Mouse (Mus musculus) CD4-positive, CD25-positive, alpha-beta regulatory T cell, adult 9 weeks (primary cell): ENCODE results near the gene Ctsw. TPM values are rescaled to one million over a fixed set of nuclear protein-coding genes. Genes with fewer than 3 reads are reported as not detected.

Experiments
- polyA plus RNA-seq: library from polyadenylated mRNA; unstranded; fragments of 100-300 nt; shearing (Covaris generic); gene quantifications from one replicate; pipeline ENCODE4 v1.2.1, GENCODE M21; 2017

The Ctsw gene
- polyA plus RNA-seq: 115 TPM

GRCm38 (mm10) chr19:5468374-5468773, at the start of gene Ctsw:
TSS of gene Ctsw (minus strand) at chr19:5468507.

DNA sequence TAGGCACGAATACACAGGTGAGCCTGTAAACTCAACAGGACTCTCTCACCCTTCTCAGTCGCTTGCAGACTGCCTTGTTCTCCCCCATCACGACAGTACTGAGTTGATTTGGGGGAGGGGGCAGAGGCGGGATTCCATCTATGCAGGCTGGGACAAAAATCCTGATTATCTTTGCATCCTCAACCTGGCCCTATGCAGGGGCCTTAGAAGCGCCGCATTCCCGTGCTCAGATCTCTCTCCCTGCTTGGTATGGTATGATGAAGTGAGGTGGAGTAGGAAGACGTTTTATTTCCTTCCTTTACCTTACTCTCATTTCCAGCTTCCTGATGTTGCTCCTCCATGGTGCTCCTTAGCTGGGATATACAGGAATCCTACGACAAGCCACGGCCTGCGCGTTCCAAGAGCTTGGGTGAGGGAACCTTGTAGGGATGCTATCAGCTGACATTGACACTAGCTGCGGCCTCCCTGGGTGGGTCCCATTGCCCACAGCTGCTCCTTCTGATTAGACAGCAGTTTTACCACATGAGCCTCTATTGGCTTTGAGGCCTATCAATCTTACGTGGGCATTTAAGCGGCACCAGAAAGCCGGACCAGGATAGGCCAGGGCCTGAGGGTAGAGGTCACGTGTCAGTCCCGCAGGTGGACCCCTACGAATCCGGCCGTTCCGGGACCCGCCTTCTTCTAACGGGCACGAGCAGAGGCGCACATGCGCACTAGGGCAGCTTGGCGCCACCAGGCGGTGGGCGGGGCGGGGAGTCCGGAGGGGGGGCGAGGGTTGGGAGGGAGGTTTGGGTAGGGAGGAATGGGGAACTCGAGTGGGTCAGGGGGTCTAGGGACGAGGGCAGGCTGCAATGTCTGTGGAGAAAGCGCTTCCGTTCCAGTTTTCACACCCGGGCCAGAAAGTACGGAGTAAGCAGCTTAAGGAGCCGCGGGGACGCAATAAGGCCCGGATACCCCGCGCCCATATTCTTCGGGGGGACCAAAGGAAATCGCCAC, 42.0 kb upstream of the Ctsw start, which contains the start of gene Snx32:
TSS of gene Snx32 (minus strand) at position 508 of the 996 bp plus-strand sequence.

GRCm38 (mm10) chr19:5503687-5504086, 35.4 kb upstream of the Ctsw start, which contains the start of gene 1700020D05Rik:
TSS of gene 1700020D05Rik (minus strand) at chr19:5503787.

DNA sequence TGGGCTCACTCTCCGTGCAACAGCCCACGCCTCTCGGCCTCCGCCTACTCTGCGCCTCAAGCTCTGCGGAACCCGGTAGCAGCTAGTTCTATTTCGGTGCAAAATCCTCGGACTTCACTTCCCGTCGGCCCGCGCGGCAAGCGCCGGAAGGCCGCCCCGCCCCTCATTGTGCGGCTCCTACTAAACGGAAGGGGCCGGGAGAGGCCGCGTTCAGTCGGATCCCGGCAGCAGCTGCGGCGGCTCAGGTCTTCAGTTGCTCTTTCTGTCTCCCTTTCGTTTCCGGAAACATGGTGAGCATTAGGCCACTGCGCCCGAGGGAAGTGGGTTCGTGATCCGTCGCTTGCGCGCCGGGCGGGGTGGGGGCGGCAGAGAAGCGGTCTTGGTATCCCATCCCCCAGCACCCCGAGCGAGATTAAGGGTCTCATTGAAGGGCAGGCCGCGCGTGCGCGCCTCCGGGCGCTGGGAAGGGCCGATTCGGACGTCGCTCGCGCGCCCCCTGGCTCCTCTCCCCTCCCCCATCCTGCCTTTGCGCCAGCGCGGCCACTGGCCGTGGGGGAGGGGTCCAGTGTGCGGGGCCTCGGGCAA, 22.1 kb upstream of the Ctsw start, which contains the start of gene Cfl1:
TSS of gene Cfl1 (plus strand) at position 143 of the 585 bp plus-strand sequence.

DNA sequence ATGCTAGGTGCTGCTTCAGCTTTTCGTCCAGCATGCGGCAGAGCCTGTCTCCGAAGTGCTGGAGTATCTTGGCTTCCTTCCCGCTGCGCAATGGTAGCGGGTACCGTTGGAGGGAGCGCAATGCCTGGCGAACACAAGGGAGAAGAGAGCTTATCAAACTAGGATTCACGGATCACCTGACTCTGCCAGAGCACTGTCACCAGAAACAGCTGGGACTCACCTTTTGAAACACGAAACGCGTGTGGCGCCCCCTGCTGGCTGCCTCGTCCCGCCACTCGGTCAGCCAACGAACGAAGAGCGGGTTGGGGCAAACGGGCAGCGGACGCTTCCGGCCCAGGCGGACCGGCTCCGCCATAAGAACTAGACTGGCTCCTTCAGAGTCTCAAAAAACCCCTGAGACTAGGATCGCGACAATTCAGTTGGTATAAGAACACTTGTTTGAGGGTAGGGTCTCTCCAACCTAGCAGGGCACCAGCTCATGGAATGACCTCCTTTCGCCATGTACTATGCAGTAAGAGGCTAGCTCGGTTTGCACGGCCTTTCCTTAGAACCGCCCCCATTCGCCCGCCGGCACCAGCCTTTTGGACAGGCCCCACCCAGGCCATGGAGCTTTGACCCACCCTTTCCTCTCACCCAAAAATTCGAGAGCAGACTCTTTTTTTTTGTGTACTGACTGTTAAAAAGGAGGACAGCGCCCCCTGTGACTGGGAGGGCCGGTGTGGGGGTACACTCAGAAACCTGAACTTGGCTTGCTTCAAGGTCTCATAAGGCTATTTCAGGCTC, 19.7 kb upstream of the Ctsw start, which contains the start of gene Mus81:
TSS of gene Mus81 (minus strand) at position 635 of the 783 bp plus-strand sequence.

GRCm38 (mm10) chr19:5473720-5474119, 5.4 kb upstream of the Ctsw start, which contains the start of gene Efemp2:
TSS of gene Efemp2 (plus strand) at chr19:5473954.

DNA sequence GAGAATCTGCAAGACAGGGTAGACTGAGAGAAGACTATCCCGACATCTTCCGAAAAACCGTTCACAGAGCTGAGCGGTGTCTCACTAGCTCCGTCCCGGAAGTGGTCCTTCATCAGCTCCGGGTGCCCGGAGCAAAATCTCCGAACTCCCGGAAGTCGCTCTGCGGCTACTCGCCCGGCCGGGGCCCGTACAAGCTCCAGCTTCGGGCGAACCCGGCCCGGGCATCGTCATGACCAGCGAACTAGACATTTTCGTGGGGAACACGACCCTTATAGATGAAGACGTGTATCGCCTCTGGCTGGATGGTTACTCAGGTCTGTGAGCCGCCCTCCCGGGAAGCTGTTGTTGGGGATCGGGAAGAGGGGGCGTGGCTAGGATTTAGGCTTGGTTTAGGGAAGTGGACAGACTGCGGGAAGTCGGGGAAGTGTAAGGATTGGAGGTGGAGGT, 7.8 kb downstream of the Ctsw start, which contains the start of gene Fibp:
TSS of gene Fibp (plus strand) at position 151 of the 447 bp plus-strand sequence.

GRCm38 (mm10) chr19:5457746-5458442, 10.4 kb downstream of the Ctsw start, which contains the start of gene Ccdc85b:
TSS of gene Ccdc85b (minus strand) at chr19:5457894.

DNA sequence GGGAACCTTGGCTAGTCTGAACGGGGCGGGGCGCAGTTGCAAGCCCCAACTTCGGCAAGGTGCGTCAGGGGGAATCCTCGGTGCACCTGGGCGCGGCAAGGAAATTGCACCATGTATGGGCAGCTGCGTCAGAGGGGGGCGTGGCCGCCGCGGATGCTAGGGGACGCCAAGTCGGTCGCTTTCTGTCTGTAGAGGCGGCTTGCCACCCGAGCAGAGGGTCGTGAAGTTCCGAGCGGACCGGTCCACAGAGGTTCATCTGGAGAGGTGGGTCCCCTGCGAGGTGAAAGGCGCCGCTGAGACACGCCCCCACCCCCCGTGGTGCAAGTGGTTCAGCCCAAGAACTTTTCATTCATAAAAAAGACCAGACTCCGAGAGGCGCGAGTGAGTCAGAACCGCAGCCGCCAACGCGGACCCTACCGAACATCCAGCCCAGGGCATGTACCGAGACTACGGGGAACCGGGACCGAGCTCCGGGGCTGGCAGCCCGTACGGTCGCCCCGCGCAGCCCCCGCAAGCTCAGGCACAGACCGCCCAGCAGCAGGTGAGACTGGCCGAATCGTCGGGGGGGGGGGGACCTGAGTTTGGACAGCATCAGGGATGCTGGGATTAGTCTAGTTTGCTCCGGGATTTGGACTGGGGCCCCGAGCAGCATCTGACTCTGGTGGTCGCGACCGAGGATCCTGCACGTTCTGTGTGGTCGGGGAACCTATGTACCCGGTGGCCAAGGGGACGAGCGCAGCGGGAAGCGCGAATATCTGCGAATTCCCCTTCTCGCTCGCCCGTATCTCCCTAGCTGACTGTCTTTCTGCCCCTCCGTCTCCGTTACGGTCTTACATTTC, 20.6 kb downstream of the Ctsw start, which contains the start of gene Fosl1:
TSS of gene Fosl1 (plus strand) at position 33 of the 839 bp plus-strand sequence.

DNA sequence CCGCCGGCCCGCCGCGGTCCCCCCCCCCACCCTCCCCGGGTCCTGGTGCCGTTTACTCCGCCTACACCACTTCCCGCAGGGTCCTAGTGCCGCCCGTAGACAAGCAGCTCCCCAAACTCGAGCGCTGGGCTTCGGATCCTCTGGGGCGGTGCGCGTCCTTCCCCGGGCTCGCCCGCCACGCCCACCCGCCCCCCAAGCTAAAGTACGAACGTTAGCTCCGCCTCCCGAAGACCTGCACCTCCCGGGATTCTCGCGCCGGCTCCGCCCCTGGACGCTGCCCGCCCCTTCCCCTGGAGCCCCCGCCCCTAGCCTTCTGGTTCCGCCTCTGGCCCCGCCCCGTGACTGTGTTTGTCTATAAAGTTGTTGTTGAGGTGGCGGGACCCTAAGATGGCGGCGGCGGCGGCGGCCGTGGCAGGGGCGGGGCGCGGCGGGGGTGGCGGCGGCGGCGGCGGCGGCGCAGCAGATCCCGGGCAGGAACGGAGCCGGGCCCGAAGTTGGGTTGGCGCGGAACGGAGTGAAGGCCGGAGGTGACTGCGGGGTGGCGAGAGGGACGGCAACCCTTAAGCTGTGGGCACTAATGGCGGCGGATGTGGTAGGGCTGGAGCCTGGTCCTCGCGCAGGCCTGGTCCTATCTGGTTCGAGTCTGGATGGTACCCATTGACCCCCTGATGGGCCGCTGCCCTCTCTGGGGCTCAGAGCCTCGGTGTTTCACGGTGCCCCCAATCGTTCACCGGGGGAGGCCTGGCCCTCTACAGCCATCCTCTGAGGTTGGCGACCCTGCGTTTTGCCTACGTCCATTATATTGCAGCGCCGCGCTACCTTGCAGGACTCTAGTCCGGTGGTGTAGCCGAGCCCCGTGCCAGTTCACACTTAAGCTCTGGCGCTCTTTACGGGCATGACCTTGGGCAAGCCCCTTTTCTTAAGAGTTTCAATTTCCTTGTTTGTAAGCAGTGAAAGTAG, 43.2 kb downstream of the Ctsw start, which contains the start of the genes Drap1 and AI837181:
TSS of gene Drap1 (minus strand) at position 198 of the 960 bp plus-strand sequence.
TSS of gene AI837181 (plus strand) at position 363 of the 960 bp plus-strand sequence.

Other genes with a start within 250 kb of the Ctsw start
- gene Pacs1, start 195.4 kb downstream of the Ctsw start, polyA plus RNA-seq: 15.1 TPM
- gene Sf3b2, start 173.1 kb downstream of the Ctsw start, polyA plus RNA-seq: 449 TPM
- not detected for gene Gal3st3, start 170.2 kb downstream of the Ctsw start, polyA plus RNA-seq
- not detected for gene Catsper1, start 132.8 kb downstream of the Ctsw start, polyA plus RNA-seq
- gene Cst6, start 118.9 kb downstream of the Ctsw start, polyA plus RNA-seq: 1.4 TPM
- gene Eif1ad, start 101.8 kb downstream of the Ctsw start, polyA plus RNA-seq: 66.3 TPM
- 350 TPM for gene Banf1, start 101.3 kb downstream of the Ctsw start, polyA plus RNA-seq
- 26.6 TPM for gene Sart1, start 79.8 kb downstream of the Ctsw start, polyA plus RNA-seq
- gene Tsga10ip, start 66.0 kb downstream of the Ctsw start, polyA plus RNA-seq: 1.0 TPM
- gene Drap1, start 43.5 kb downstream of the Ctsw start, polyA plus RNA-seq: 73.1 TPM
- gene AI837181, start 43.4 kb downstream of the Ctsw start, polyA plus RNA-seq: 14.3 TPM
- gene Fosl1, start 21.0 kb downstream of the Ctsw start, polyA plus RNA-seq: not detected
- gene Ccdc85b, start 10.6 kb downstream of the Ctsw start, polyA plus RNA-seq: 3.6 TPM
- 178 TPM for gene Fibp, start 7.9 kb downstream of the Ctsw start, polyA plus RNA-seq
- 2.3 TPM for gene Efemp2, start 5.4 kb upstream of the Ctsw start, polyA plus RNA-seq
- 70.5 TPM for gene Mus81, start 19.9 kb upstream of the Ctsw start, polyA plus RNA-seq
- 4,187 TPM for gene Cfl1, start 21.9 kb upstream of the Ctsw start, polyA plus RNA-seq
- 0.27 TPM for gene 1700020D05Rik, start 35.3 kb upstream of the Ctsw start, polyA plus RNA-seq
- 18.4 TPM for gene Snx32, start 42.0 kb upstream of the Ctsw start, polyA plus RNA-seq
- not detected for gene Ovol1, start 92.1 kb upstream of the Ctsw start, polyA plus RNA-seq
- 19.4 TPM for gene Ap5b1, start 99.5 kb upstream of the Ctsw start, polyA plus RNA-seq
- gene Rnaseh2c, start 133.4 kb upstream of the Ctsw start, polyA plus RNA-seq: 89.1 TPM
- gene Kat5, start 141.7 kb upstream of the Ctsw start, polyA plus RNA-seq: 59.7 TPM
- 165 TPM for gene Rela, start 169.0 kb upstream of the Ctsw start, polyA plus RNA-seq
- gene Sipa1, start 195.2 kb upstream of the Ctsw start, polyA plus RNA-seq: 46.5 TPM
- gene Map3k11, start 220.2 kb upstream of the Ctsw start, polyA plus RNA-seq: 18.1 TPM
- gene Pcnx3, start 220.4 kb upstream of the Ctsw start, polyA plus RNA-seq: 47.0 TPM
- 1.3 TPM for gene Kcnk7, start 235.9 kb upstream of the Ctsw start, polyA plus RNA-seq